Mouse (Mus musculus) layer of hippocampus, postnatal 36 days (tissue): ENCODE measurements around the gene Hapln1. TPM values are rescaled to one million over a fixed set of nuclear protein-coding genes. Genes with fewer than 3 reads are reported as not detected.

Experiments used
- DNase-seq, 2 experiments: peaks; one replicate each; pipeline ENCODE4 v3.0.0; 2022
- total RNA-seq, 2 experiments: library from RNA; stranded (reverse); gene quantifications; 2 replicates each; pipeline ENCODE4 v1.2.3; 2021

Gene Hapln1
- total RNA-seq = 10 to 100 TPM; 41.6 to 43.2 TPM

DNA sequence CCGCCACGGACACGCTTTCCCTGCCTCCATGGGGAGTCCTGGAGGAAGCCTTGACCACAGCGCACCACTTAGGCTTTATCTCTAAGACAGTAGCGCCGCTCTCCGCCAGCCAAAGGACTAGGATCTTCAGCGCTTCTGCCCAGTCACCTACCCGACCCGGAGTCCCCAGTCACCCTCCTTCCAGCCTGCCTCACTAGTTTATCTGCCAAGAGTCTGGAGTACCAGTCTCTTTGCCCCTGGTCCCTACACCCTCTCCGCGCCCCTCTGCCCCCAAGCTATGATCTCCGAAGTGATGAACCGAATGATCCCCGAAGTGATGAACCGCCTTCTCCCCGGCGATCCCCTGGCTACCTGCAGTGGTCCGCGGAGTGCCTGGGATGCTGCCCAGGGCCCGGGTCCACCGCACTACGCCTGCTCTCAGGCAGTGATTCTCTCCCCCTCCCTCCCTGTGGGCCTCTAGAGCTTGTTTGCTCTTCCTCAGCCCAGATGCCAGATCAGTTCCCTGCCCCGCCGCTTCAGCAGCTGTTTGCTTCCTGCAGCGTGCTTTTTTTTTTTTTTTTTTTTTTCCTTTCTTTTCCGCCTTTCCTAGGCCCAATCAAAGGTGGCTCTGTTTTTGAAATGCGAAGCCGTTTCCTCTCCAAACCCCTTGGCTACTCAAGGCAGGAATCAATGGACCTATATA lies at the start of gene Hapln1:
Hapln1 (plus strand) TSS at position 592 of the 682 bp plus-strand sequence.
- peak; percentile 31 to 47 for DNase-seq

DNA sequence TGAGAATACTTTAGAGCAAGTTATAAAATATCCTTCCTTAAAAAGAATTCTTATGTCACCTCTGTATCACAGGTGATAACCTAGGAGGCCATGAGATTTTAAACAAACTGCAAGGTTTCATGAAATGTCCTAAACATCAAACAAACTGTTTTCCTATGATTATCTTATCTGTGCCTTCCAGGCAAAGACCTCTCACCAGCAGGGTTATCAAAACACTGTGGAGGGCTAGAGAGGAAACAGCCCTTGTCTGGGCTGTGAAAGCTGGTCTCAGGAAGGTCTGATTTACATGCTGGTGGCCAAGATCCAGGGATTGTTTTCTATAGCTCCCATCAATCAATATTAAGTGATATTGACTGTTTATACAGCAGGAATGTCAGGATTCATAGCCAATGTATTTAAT lies 46.4 kb upstream of the Hapln1 start:
- no peak for DNase-seq

DNA sequence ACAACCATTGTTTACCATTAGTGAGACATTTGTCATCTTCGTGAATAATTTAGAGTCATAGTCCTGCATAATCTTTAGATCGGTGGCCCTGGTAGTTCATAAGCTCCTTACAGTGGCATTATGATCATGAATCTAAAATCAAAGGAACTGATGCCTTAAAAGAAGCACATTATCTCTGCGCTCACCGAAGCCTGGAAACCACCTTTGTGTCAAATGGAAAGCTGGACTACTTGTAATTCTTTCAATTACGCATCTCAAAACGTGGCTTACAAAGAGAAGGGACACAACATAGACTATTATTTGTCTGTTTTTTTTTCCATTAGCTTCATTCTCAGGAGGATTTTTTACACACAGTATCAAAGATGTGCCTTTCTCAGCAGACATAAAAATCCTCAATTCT lies 45.9 kb upstream of the Hapln1 start:
- DNase-seq = no peak

DNA sequence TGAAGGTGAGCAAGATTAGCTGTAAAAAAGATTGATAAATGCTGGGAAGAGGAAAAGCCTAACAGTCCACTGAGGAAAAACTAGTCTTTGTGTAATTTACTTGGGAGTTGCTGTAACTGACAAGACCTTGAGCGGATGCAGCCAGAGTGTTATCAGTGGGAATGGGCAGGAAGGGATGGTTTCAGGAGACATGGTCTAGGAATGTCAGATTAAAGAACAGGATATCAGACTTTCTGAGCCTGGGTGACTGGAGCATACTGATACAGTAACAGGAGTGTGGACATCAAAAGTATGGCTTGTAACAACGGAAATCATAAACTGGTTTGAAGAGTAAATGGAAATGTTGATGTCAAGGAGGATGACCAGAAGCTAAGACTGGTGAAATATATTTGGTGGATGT lies 43.0 kb upstream of the Hapln1 start:
- DNase-seq = no peak

DNA sequence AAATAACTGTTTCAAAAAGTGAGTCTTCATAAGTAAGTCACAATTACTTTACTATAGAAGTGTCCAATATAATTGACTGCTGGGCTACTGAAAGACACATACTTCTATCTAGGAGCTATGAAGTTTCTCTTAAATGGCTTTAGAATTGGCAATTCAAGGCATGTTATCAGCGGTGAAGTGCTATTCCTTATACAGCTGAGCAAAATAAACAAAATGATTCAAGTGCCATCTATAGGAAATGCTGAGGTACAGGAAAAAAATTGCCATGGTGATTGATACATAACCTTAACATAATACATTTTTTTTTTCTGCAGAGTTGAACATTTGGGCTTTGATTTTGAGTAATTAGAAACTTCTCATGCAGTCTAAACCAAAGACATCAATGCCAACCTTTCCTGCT lies 40.2 kb upstream of the Hapln1 start:
- no peak for DNase-seq

DNA sequence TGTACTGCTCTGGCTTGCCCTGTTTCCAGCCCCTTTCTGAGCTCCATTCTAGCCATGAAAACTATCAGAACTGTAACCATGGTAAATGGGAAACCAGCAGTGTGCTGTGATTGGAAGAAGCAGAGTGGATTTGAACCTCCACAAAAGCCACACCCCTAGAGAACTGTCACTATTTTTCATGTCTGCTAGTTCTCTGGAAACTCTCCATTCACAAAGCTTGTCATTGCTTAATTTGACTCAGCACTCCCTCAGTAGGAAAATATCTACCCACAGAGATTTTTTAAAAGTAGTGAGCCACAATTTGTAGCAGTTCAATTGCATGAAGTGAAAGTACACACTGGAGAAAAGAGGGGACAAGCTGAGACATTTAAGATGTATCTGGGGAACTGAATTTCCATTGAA lies 18.1 kb upstream of the Hapln1 start:
- DNase-seq = no peak

DNA sequence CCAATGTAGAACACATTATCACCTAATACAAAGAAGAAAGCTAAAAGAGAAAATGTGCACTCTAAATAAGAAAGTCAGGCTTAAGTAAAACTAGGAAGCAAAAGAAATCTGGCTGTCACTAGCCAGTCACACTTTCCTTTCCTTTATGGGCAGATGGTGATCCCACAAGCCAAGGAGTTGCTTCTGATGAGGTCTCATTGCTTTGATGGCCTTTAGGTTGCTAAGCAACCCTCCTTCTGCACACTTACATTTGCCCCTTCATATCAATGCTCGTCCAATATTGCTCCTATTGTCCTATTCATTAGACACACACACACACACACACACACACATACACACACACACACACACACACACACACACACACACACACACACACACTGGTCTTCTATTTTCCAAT lies 10.9 kb upstream of the Hapln1 start:
- DNase-seq = no peak

DNA sequence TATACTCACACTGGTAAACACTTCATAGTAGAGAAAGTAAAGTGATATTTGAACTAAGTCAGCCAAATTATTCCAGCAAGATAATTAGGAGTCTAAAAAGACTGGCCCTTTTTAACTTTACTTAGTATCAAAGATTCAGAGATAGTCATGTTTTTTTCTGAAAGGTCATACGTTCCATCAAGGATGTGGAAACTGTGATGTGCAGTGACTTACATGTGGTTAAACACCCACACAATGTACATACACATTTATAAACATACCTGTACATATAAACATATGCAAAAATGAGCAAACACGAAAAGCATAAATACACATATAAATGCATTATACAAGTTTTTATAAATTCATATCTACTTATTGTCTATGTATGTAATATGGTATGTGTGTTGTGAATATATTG lies 9.2 kb upstream of the Hapln1 start:
- no peak for DNase-seq

DNA sequence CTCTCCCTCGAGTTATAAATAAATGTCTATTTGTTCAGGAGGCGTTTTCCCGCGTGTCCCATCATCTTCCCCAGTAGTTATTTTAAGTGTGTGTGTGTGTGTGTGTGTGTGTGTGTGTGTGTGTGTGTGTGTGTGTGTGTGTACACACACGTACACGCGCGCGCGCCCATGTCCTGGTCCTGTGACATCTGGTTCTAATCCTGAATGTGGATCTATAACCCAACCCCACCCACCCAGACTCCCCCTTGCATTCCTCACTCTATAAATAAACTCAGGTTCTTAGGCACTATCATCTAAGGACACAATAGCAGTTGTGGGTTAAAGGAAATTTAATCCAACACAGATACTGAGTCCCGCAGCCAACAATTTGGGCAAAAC lies 280 bp downstream of the Hapln1 start:
- no peak for DNase-seq

DNA sequence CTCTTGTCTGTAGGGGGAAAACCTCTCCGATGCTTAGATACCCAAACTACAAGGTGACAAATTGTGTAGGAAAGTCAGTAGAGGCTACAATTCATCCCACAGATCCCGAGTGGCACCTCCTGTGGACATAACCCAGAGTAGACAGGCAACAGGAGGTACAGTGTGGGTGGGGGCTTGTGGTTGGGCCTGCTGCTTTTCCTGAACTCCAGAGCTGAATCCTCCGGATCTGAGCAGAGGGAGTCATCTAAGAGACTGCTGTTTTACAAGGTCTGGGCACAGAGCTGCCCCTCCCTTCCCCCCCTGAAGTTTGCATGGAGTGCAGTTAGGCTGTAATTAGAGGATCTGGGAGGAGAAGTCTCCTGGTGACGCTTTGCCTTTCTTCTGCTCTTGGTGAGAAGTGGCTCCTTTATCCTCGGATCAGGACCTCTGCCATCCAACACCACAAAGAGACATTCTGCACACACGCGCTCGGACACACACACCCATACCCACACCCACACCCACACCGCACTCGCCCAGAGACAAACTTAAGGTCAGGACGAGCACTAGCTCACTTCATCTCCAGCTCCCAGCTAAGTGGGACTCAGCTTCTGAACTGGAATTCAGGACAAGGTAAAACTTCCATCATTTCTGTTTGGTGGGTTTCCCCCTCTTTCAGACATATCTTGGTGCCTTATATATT lies 846 bp downstream of the Hapln1 start:
- DNase-seq = no peak

DNA sequence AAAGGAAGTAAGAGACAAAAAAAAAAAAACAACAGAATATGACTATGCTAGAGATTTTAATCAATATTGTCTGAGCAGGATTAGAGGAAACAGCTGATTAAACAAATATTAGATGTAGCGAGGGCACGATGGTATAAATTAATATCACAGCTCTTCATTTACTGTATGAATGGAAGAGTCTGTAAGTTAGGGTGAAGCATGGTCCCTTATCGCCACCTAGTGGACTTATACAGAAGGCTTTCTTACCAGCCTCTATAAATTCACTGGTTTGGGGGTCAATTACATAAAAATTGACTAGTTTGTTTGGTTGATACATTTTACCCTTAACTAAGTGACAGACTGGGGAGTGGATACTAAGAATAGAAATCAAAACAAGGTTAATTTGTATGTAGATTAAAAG lies 3.4 kb downstream of the Hapln1 start:
- DNase-seq = no peak

DNA sequence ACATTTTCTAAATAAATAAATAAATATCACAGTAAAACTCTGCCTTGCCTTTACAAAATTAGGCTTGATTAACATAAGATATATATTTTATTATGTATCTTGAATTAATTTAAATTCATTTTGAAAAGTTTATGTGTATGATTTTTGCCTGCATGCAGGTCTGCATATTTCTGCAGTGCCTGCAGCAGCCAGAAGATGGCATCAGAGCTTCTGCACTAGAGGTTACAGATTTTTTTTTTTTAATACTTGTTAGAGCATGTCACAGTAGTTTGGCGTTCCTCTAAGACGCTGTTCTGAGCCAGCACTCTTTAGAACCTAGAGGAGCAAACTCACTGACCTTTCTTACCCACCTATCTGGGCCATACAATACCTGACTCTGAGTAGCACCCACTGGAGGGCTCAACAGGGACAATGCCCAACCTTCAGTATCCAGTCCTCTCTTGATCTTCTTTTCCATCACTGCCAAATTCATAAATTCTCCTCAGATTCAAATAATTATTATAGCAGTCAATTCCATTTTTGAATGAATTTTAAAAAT lies 8.7 kb downstream of the Hapln1 start:
- peak in 1 of 2 experiments; percentile 24 for DNase-seq

DNA sequence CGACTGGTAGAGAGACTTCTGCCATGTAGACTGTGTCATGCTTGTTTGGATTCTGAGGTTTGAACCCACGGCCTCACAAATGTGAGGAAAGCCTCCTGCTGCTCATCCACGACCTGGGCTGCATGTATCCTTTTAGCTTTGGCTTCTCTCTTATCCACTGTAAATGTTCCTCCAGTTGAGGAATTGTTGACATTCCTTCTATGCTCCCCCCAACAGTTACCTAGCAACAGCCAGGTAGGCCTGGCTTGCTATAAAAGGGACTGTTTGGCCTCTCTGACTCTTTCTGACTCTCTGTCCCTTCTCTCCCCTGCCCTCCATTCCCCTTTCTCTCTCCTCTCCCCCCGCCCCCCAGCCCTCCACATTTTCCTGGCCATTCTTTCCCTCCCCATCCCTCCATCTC lies 9.9 kb downstream of the Hapln1 start:
- no peak for DNase-seq

DNA sequence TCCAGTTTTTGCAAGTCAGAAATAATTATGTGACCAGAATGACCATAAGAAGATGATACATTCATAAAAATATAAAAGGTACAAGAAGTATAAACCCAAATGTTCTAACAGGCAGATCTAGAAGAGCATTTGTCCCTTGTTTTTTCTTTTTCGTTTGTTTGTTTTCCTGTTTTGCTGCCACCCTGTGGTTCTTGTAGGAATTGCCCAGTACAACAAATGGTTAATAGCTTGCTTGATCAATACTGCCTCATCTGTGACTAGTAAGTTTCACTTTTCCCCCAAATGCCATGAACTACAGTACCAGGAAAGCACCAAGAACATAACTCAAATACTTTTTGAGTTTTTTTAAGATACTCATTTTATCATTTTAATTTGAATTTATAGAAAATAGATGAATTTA lies 11.9 kb downstream of the Hapln1 start:
- DNase-seq = no peak

DNA sequence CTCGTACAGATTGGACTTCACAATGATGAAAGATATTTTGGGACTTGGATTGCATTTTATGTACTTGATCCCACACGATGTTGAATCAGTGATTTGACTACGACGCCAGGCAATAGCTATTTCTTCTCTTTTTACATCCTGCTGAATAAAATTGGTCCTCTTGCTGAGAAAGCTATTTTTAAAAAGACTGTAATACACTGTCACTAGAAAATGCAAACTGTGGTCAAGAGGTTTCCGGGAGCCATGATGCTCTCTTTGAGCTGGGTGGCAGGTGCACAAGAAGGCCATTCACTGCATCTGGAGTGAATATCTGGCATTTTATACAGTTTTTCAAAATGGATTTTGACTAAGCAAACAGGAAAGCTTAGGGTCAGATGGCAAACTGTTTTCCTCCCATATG lies 24.9 kb downstream of the Hapln1 start:
- no peak for DNase-seq

DNA sequence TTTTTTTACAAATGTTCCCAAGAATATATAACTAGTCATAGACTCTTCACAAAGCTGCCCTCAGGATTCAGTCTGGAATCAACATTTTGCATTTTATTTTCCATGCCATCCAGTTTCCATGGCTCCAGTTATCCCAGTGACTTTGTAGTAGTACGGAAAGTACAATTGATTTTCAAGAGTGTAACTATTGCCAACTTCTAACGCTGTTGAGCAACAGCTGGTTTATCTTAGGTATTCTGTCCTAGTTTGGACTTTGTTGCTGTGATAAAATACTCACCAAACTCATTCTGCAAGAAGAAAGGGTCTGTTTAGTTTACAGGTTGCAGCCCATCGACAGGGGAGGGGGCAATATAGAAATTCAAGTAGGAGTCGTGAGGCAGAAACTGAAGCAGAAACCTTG lies 26.7 kb downstream of the Hapln1 start:
- no peak for DNase-seq

DNA sequence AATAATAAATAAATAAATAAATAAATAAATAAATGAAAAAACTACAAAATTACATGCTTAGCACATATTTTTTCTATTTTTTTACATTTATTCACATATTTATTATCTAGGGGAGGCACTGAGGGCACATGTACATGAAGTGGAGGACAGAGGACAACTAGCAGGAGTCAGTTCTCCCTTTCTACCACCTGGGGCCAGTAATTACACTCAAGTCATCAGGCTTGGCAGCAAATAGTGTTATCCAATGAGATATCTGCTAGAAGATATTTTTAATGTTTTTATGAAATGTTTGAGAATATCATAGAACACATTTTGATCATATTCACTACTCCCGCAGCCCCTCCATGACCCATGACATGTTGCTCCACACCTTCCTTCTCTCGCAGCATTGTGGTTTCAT lies 39.5 kb downstream of the Hapln1 start:
- DNase-seq = no peak

DNA sequence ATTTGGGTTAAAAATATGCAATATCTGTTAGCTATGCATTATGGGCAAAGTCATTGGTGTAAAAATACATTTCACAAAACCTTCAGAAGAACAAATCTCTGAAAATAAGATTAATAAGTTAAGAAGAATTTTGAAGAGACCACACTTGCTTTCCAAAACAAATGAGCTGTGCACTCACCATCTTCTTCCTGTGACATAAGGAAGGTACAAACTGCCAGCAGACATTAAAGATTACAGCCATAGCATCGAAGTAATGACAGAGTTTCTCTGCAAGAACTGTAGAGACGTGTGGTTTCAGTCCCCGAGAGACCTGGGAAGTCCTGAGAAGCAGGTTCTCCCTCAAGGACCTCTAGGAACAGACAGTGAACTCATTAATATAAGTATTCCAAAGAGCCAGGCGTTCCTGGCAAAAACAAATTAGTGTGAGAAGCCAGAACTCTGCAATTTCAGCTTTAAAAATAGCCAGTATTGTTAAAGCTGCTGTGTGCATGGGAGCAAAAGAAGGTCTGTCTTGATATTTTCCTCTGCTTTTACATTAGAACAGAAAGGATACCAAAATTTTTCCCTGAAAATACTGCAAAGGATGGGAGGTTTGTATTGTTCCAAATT lies 43.6 kb downstream of the Hapln1 start:
- DNase-seq = no peak

DNA sequence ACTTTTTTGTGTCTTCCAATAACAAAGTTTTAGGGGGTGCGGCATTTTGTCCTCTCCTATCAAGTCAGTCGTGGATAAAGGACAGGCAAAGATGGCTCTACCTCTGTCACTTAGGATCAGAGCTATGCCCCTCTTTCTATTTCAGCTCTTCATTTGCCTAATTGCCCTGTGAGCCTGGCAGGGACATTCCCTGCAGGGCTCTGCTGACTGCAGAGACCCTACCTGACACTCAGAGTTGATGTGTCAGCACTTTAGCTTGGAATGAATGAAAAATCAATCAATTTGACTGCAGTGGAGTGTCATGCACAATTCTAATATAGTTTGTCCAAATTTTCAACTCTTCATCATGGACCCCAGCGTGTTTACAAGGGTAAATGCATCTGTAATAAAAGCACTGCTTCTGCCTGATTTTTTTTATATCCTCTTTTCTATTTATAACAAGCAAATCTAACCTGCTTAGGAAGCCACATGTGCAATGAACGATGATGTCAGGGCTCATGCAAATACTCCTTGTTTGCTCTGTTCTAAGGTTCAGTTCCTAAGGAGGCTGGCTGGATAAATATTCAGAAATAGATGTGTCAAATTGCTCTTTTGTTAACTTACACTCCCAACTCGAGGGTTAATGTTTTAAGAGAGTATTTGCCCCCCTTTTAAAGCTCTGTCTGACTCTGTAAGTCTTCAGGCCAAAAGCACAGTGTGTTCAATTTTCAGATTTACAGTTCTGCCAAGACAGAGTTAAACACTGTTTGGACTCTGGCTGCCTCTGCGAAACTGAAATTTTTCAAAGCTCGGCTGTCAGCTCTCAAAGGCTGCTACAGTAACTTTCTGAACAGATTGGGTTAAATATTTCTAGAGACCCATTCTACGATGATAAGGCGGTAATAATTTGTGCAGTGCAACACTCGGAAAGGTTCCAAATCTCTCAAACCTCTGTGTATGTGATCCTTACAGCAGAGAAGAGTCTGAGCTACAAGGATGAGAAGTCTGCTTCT lies 44.4 kb downstream of the Hapln1 start:
- no peak for DNase-seq

DNA sequence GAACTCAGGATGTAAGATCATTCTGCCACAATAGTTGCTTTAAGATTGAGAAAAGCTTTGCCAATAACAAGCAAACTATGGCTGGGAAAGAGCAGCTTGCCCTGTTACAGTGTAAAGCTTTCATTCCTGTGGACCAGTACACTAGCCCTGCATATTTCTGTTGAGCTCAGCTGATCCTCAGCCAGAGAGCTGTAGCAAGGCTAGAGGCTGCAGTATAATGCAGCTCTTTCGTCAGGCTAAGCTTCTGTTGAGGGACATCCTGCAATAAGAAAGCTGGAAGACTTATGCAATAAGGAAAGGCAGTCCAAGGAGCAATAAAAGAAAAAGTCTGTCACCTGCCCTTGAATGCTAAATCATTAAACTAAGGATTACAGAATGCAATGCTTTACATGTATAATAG lies 45.5 kb downstream of the Hapln1 start:
- no peak for DNase-seq

DNA sequence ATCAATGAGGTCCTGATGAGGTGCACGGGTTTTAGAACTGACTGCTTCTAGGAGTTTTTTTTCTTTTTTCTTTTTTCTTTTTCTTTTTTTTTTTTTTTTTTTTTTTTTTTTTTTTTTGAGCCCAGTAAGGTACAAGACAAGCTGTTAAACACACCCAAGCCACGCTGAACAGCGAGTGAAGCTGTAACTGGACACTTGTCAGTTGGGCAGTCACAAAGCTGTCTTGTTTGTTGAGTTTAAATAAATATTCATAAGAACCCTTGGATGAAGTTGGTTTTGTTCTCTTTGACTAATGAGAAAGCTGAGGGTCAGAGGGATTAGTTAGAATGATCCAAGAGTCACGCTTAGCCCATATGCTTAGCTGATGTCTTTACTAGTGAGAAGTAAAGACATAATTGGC lies 55.5 kb downstream of the Hapln1 start:
- no peak for DNase-seq

DNA sequence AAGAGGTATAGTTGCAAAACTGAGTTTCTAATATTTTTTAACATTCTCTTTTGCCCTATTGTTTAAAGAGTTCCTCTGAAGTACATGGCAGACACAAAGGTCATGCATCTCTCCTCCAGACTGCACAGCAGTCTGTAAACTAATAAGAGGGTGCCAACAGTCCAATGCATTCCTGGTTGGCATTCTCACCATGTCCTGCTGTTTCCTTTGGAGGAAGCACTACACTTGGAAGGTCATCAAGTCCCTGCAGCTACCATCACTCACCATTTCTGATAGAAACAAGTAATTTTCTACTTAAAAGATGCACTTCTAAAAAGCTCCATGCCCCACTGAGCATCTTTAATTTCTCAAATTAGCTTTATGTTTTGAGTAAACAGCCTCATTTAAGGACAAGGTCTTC lies 57.8 kb downstream of the Hapln1 start:
- no peak for DNase-seq

DNA sequence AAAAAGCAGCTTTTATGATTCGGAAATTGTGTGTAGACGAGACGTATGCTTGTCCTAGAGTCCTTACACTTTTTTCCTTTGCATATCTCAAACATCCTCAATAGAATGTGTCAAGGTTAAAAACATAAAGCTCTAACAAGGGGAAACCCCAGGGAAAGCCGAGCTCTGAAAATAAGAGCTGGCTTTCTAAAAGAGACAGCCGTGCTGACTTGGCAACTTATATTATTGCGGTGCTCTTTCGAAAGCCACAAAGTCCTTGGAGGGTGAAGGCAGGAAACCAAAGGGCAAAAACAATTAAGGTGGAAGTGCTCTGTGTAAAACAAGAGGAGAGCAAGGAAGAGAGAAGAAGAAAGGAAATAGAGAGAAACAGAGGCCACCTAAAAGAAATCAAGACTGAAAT lies 60.9 kb downstream of the Hapln1 start:
- no peak for DNase-seq
